Mouse (Mus musculus): Measurements from ENCODE around the gene Gipc3. TPM values are rescaled to one million over a fixed set of nuclear protein-coding genes. Genes with fewer than 3 reads are reported as not detected.

Gene Gipc3
- total RNA-seq, 4 experiments from 2014 or later, result 0.46 to 1.2 (median 0.73) TPM

DNA sequence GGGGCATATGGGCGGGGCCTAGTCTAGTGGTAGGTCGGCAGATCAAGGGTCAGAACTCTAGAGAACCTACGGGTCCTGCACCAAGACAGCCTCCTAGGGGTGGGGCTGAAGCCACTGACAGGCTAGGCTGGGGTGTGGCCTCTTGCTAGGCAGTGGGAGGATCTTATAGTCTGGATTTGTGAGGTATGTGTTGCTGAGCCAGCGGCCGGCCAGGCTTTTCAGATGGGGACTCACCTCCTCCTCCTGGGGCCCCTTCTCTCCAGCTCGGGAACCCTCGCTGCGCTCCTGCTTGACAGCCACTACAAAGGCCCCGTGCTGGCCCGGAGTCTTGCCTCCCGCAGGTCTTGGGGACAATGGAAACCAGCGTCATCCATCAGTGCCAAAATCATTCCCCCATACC lies 6.1 kb upstream of the Gipc3 start:
- DNase-seq (ENCODE audit: low spot score in 2 of 2), result no peak

DNA sequence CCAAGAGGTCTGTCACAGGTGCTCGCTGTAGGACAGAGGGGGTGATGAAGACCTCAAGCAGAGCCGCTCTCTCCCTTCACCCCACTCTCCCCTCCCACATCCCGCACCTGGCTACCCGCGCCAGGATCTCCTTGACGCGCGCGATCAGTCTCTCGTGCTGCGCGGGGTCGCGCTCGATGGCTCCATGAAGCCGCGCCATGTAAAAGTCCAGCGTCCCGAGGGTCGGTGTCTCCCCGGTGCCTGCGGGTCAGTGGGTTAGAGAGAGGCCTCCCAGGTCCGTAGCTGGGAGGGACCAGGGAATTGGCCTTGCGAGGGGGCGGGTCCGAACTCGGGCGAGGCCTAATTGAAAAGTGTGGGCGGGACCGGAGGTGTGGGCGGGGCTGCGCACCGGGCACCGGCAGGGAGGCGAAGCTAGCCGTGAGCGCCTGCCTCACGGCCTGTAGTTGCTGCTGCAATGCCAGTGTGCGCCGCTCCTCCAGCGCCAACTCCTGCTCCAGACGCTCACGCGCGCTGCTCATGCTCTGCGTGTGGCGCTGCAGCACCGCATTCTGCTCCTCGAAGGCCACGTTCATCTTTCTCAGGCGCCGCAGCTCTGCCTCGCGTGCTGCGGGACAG lies 3.5 kb upstream of the Gipc3 start:
- DNase-seq (ENCODE audit: low spot score in 2 of 2), result no peak

DNA sequence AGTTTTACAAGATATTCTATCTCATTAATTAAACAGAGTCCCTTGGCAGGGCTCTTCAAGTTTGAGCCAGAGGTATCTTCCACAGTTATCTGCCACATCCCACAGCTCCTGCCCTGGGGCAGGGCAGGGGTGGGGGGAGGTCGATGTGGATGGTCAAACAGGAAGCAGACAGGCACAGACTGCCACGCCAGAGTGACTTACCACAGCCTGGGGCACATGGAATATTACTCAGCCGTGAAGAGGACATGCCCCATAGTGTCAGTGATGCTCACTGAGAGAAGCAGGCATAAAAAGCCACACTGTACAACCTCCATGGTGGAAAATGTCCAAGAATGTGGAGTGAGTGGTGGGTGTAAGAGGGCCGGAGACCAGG lies 2.1 kb upstream of the Gipc3 start:
- DNase-seq (ENCODE audit: low spot score in 2 of 2), result no peak

GRCm38 (mm10) chr10:81344421-81345161 lies 1.5 kb upstream of the Gipc3 start:
- DNase-seq (ENCODE audit: low spot score in 2 of 2), result no peak

DNA sequence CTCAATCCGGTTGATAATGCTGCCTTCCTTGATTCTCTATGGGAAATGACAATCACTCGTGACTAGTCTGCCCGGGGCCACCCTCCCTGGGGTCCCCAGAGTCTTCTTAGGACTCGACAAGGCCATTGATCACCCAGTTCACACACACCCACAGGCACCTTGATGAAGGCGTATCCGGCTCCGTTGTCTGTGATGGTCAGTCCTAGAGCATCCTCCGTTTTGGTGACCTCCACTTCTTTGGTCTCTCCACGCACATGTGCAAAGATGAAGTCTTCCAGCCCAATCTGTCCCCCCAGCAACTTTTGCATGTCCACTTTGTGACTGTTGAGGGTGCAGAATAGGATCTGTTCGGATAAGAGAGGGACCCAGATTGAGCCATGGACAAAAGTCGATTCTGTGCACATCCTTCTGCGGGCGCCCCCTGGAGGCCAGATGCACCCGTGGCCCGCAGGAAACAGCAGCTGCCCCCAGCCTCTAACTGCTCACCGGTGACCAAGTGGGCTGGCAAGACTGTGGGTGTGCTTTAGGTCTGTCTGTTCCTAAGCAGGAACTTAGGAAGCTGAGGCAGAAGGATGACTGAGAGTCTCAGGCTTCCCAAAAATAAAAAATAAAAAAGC lies 1.6 kb downstream of the Gipc3 start:
- no peak for DNase-seq (ENCODE audit: low spot score in 2 of 2)

DNA sequence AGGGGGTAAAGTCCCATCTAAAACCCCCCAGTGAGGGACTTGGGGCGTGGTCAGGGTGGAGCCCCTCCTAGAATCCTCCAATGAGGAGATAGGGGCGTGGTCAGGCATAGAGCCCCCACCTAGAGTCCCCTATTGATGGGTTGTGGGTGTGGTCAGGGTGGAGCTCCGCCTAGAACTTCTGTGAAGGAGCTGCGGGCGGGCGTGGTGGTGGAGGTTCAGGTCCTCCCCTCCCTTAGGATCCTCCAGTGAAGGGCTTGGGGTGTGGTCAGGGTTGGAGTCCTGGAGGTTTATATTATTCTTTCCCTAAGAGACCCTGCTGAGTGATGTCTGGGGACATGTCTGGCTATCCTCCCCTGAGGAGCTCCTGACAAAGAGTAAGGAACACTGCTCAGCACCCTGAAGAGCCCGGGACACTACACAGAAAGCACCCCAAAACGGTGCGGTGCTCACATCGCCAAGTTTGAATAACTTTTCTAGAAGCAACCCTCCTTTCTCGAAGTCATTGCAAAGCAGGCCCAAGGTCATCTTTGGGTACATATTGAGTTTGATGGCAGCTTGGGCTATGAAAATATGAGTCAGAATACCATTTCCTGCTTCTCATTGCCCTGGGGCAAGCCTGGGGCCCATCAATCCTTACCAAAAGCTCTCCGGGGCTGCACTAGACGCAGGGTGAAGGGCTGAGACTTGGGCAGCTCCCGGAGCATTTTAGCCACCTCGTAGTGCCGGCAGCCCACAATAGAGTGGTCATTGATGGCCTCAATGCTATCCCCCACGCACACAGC lies 2.3 kb downstream of the Gipc3 start:
- DNase-seq (ENCODE audit: low spot score in 2 of 2), result no peak

GRCm38 (mm10) chr10:81336558-81336957 lies 6.5 kb downstream of the Gipc3 start:
- DNase-seq (ENCODE audit: low spot score in 2 of 2), result no peak

DNA sequence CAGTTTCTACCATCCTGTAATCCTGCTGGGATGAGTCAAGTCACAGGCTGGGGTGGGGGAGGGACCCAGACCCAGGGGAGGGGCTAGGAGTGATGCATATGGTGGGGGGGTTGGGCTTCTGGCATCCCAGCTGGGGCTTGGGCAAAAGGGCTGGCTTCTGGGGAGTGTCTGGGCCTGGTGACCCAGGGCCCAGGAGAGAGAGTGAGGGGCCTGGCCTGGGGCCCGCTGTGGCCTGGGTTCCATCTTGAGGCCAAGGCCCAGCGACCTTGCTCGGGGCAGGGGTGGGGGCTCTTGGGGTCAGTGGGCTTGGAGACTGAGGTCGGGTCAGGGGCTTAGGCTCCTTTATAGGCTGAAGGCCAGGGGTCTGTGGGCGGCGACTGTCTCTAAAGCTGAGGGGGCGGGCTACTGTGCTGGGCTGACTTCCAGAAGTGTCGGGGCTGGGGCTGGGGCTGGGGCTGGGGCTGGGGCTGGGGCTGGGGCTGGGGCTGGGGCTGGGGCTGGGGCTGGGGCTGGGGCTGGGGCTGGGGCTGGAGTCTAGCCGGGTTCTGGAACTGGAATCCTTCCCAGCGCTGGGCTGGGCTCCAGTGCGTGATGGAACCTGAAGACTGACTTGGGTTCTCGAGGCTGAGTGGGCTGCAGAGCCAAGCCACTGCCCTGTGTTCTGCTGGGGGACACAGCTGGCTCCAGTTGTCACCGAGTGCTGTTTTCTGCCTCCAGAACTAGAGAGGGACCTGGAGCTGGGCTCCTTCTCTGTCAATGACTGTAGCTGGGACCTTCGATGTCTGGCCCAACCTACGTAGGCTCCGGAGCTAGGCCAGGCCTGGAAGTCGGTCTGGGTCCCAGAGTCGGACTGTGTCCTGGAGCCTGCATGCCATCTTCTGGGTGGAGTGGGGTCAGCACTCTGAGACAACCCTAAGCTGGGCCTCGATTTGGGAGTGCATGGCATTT lies 7.4 kb downstream of the Gipc3 start:
- DNase-seq (ENCODE audit: low spot score in 2 of 2), result no peak

- DNase-seq (ENCODE audit: low spot score in 2 of 2), result no peak
Measured at GRCm38 (mm10) chr10:81334324-81334723, 8.7 kb downstream of the Gipc3 start.

DNA sequence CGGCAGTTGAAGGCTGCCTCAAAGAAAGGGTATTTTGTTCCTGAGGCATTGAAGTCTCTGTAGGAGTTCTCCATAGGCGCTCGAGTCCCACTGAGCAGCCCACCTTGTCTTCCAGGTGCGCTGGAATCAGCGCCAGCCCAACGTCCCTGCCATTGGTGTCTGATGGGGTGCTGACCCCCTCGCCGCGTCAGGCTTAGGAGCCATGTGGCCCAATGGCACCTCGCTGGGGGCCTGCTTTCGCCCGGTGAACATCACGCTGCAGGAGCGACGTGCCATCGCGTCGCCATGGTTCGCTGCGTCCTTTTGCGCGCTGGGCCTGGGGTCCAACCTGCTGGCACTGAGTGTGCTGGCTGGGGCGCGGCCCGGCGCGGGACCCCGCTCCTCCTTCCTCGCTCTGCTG lies 10.8 kb downstream of the Gipc3 start:
- DNase-seq (ENCODE audit: low spot score in 2 of 2), result no peak

- DNase-seq (ENCODE audit: low spot score in 2 of 2), result peak in 1 of 2 experiments; percentile 52
Measured at GRCm38 (mm10) chr10:81330007-81330406, 13.1 kb downstream of the Gipc3 start.

DNA sequence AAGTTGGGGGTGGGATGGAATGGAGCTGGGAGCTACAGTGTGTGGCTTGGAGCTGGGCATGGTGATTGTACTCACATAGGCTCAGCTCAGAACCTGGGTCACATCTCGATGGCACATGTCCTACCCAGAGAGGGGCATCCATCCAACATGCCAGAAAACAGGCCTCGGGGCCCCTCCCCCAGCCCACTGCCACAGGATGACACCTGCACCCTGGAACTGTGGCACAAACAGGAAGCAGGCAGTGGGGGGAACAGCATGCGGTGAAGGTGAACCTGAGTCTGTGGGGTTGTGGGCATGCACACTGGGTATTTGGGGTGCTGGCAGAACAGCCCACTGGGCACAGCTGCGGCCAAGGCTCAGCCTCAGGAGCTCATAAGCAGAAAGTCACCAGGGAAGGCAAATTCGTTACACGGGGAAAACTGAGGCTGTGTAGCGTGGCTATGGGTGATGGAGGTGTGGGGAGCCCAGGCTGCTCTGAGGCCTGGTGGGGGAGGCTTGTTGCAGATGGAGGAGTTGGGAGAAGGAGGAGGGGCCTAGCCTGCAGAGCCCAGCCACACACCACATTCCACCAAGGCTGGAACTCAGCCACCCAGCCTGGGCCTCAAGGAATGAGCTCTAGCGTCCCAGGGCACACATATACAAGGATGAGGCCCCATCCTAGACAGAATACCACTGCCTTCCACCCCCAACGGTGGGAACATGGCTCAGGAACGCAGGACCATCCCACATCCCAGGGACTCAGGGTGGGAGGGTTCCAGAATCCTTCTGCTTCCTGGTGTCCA lies 13.7 kb downstream of the Gipc3 start:
- DNase-seq (ENCODE audit: low spot score in 2 of 2), result no peak

DNA sequence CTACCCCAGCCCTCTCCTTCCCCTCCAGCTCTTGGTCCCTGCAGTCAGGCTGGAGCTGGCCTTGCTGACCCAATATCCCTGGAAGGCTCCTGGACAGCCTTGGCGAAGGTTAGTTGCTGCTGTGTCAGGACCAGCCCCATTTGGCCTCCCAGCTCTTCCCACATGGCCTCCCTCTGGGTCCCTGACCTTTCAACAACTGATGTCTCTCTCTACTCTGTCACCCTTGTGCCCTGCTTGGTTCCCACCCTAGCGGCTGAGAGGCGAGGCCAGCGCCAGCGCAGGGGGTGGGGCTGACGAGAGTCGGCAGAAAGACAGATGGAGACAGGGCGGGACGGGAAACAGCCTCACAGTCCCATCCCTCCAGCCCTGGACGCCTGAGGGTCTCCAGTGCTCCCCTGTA lies 14.7 kb downstream of the Gipc3 start, which contains the start of gene Tbxa2r:
TSS of gene Tbxa2r (plus strand) at position 346 of the 400 bp plus-strand sequence.
- DNase-seq (ENCODE audit: low spot score in 2 of 2), result no peak

- DNase-seq (ENCODE audit: low spot score in 2 of 2), result no peak
Measured at GRCm38 (mm10) chr10:81327959-81328358, 15.1 kb downstream of the Gipc3 start.

GRCm38 (mm10) chr10:81326858-81327257 lies 16.2 kb downstream of the Gipc3 start:
- DNase-seq (ENCODE audit: low spot score in 2 of 2), result no peak

DNA sequence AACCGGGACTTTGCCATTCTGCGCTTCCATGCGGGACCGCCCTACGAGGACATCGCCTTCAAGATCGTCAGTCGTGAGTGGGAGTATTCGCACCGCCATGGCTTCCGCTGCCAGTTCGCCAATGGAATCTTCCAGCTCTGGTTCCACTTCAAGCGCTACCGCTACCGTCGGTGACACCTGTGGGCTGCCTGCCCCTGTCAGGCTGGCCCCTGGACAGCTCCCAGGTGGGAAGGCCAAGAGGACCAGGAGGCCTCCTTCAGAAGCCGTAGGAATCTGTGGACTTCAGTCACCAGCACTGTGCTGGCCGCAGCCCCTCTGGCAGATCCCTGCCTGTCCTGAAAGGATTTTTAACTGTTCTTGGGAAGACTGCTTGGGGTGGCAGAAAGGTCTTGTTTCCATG lies 17.3 kb downstream of the Gipc3 start:
- no peak for DNase-seq (ENCODE audit: low spot score in 2 of 2)

GRCm38 (mm10) chr10:81325176-81325575 lies 17.9 kb downstream of the Gipc3 start:
- no peak for DNase-seq (ENCODE audit: low spot score in 2 of 2)

GRCm38 (mm10) chr10:81323791-81324530 lies 19.1 kb downstream of the Gipc3 start:
- DNase-seq (ENCODE audit: low spot score in 2 of 2), result no peak

- no peak for DNase-seq (ENCODE audit: low spot score in 2 of 2)
Measured at GRCm38 (mm10) chr10:81323141-81323775, 19.8 kb downstream of the Gipc3 start.
